Mouse (Mus musculus) B cell, adult 2 months (primary cell): ENCODE data around the gene Mdm4.
"Not testable (repeated sequence)": the region's sequence is repeated elsewhere in the genome, so short reads cannot be mapped to it uniquely, and the experiment has no call there.

Source experiments
- DNase-seq, 2 experiments: peaks; one replicate each; pipeline ENCODE4 v3.0.0; 2022

Mdm4 gene

DNA sequence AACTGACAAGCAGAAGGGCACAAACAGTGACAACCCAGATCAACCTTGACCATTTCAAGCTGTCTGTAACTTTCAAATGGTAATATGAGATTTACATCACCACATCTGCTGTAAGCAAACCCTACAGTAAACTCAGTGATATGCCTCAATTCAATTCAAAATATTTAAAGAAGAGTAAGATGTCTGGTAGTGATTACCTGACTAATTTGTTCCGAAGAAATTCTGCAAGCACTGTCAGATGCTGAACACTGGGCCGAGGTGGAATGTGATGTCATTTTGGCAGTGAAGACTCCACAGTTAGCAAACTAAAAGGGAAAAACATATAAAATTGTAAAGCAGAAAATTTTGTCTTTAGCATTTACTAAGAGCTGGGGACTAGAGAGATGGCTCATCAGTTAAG is 11.8 kb downstream of the Mdm4 start:
- no peak for DNase-seq

DNA sequence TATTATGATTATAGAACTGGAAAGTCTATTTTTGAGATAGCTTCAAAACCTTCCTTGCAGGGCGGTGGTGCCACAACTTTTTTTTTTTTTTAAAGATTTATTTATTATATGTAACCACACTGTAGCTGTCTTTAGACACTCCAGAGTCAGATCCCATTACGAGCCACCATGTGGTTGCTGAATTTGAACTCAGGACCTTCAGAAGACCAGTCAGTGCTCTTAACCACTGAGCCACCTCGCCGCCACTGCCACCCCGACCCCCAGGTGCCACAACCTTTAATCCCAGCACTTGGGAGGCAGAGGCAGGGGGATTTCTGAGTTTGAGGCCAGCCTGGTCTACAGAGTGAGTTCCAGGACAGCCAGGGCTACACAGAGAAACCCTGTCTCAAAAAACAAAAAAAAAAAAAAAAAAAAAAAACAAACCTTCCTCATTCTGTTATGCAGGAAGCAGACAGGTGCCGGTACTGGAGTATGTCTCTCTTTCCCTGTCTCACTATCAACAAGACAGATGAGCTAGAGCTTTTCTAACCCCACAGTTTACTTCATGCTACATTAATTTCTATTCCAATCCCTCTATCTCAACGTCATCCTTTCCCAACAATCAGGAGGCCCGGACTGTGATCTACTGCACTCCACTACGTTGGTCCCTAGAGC is 13.5 kb downstream of the Mdm4 start:
- no peak for DNase-seq

DNA sequence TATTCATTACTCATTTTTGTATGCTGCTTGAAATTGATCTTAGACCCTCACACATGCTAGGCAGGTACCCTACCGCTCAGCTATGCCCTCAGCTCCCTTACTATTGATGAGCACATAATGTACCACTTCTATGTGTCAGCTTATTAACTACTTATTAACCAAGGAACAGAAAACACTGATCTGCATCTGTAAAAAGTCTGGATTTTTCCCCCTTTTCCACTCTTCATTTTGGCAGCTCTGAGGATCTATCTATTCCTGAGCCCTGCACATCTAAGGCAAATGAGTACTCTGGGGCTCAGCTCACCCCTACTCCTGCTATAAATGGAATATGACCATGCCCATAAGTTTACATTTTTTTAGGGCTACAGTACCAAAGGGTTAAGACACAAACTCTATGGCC is 16.2 kb downstream of the Mdm4 start:
- no peak for DNase-seq

DNA sequence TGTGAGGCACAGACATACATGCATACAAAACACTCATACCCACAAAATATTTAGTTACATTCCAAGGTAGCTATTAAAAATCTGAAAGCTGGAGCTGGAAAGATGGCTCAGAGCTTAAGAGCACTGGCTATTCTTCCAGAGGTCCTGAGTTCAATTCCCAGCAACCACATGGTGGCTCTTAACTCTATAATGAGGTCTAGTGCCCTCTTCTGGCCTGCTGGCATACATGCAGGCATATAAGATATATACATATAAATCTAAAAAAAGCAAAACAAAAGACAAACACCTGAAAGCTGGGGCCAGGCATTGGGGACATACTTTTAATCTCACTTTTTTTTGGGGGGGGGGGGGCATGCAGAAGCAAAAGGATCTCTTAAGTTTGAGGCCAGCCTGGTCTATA is 17.0 kb downstream of the Mdm4 start:
- peak; percentile 35 to 45 for DNase-seq

DNA sequence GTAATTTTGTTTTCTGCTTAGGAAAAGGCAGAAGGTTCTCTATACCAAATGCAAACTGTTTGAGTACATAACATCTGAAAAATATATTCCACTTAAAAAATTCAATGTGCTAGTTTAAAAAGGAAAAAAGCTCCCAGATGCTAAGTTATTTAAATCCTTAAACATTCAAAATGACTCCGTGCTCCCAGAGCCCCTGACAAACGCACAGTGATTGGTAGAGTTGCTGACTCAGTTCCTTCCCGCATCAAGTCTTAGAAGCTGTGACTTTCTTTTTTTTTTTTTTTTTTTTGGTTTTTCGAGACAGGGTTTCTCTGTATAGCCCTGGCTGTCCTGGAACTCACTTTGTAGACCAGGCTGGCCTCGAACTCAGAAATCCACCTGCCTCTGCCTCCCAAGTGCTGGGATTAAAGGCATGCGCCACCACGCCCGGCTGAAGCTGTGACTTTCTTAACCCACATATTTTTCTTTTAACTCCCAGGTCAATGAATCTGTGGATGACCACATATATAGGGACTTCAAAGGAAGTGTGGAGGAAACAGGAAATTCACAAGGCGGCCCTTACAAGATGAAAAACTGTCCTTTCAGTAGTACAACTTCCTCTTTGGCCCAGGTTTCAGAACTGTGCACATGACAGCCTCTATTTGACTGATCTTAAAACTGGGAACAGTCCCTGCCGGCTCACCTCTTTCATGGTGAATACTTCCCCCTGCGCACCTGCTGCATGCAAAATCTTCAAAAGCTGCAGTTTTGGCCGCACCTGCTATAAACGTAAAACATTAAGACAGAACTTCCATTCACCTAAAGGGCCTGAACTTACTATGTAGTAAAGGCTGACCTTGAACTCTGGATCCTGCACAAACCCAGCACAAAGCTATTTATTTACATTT is 18.2 kb downstream of the Mdm4 start:
- peak; percentile 64 to 72 for DNase-seq

DNA sequence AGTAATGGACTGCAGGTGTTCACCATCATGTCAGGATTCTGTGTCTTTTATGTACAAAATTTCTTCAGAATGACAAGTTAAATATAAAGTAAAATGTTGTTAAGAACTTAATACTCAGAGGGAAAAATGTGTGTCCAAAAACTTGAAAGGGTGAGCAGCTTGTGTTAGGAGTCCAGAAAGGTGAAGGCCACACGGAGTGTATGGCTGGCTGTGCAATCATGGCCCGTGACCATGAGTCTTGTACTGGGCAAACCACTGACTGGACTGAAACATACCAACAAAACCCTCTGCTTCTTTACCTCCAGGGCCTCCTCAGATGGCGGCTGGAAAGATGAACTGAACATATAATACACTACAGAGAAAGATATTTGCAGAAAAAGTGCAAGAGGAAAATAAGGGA is 23.8 kb downstream of the Mdm4 start:
- no peak for DNase-seq

DNA sequence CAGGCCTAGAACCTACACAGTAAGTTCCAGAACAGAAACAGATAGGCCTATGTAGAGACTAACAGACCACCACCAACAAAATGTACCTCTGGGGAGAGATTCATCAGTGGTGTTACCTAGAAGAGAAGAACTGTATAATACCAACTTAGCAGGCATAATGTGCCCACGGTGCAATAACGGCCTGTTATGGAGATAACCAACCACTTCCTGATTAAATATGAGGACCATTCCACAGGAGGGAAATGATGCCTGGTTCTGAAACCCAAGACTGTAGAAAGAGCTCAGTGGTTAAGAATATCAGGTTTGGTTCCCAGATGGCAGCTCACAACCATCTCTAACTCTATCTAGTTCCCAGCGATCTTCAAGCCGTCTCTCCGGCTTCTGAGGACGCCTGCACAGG is 30.0 kb downstream of the Mdm4 start:
- no peak for DNase-seq

DNA sequence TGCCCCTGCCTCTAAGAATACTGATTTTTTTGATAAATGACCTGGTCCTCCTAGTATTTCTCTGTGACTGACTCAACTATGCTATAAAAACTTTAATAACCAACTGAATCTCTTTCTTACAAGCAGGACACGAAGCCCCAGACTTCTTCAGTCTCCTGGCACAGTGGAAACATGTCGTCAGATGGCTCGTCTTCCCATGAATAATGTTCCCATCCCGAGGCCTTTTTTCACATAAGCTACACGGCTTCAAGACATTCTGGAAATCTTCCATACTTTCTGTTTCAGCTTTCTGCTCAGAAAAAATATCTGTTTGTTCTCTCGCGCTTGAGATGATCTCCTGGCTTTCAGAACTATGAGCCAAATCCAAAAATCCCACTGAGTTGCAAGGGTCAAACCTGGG is 38.8 kb downstream of the Mdm4 start:
- DNase-seq = no peak

DNA sequence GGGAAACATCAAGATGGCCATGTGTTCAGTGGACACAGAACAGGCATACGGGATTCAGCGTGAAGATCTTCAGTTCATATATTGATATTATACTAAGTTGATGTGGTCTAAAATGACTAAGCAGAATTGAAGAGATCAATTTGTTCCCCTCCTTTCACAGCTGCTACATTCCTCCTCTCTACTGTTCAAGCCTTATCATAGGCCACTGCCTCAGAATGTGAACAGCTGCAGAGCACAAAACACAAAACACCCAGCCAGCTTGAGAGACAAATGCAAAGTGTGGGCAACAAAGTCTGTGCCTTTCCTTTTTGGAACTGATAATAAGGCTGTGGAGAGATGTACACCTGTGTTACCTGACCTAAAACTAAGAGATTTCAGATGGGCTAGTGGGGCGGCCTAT is 39.6 kb downstream of the Mdm4 start:
- no peak for DNase-seq

DNA sequence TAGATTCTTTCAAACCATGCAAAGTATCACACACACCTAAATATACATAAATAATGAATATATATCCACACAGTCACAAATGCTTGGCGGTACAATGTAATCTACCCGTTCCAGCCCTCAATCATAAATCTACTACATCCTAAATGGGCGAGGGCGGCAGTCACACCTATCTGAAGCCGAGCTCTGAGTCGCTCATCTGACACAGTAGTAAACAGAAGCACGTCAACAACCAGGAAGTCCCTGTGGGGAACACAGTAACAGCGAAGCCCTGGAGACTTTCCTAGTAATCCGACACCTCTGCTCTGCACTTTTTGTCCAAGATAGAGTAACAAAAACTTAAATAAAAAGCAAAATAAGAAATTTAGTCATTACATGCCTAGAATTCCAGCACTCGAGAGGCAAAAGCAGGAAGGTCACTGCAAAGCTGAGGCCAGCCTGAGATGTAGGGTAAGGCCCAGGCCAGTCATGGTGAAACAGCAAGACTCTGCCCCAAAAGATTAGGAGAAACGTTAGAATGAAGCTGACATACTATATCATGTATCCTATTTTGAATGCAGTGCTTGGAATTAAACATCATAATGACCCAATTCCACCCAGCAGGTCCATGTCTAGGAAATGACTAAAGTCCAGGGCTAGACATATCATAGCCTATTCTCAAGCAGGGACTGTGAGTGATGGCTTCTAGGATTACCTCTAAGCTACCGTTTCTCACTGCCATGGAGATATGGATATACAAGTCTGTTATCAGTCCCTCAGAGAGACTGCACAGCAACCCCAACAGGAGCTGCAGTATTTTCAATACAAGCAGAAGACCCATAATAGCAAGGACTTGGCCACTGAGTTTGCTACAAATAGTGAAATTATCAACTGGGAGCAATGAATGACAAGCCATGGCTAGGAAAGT is 41.6 kb downstream of the Mdm4 start:
- not testable (repeated sequence) for DNase-seq

DNA sequence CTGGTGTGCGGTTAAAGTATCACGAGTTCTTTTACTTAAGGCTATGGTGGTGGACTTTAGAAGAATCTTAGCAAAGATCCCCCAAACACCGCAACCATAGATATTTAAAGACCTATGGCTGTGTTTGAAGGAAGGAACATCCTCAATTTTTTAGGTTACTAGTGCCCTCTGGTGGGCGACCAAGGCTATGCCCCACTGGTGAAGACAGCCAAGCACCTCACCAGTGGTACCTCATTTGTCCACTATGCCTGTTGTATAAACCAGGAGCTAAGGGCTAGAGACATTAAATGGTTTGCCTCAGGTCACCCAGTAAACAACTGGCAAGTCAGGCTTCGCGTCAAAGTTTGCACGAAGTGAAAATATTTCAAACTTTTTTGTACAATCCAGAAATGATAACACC is 47.6 kb downstream of the Mdm4 start:
- peak; percentile 70 to 75 for DNase-seq

DNA sequence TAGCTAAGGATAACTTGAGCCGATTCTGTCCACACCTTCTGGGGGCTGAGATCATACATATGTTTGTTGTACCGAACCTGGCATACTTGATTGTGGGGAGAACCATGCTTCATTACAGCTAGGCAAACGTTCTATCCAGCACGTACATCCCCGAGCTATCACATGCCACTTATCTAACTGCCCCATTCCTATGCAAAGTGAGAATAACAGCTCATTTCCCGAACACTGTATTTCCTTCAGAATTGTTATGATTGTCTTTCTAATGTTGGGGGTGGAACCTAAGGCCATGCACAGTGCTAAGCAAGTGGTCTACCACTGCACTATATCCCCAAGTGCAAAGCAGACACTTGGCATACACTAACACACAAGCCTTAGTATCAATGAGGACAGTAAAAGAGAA is 49.1 kb downstream of the Mdm4 start:
- no peak for DNase-seq

DNA sequence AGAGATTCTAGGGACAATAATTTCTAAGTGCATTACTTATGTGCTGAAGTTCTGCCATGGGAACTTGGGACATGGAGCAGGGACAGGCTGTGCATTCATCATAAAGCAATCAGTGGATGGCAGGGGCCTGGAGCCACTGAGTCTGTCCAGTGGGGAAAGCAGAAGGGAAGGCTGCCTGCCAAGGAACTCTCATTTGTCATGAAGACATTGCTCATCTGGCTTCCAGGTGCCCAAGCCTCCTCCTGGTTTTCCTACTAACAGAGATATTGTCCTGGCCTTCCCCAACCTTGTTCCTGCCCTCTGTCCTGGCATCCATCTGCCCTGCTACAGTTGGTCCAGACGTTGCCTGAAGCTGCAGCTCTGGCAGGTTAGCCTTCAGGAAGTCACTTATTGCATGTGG is 53.0 kb downstream of the Mdm4 start:
- no peak for DNase-seq

DNA sequence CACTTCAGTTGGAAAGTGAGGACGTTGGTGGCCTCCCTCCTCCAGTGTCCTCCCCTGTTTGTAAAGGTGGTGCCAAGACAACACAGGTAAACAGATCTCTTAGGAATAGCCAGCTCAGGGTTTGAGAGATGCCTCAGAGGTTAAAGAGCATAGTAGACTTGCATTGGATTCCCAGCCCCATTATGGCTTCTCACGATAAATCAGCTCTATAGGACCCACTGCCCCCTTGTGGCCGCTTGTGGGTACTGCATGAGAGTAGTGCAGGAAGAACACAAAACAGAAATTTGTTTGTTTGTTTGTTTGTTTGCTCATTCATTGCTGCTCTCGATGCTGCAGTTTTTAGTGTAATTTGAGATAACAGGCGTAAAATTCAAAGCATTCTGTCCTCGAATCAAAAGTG is 61.7 kb downstream of the Mdm4 start:
- peak; percentile 78 to 82 for DNase-seq

DNA sequence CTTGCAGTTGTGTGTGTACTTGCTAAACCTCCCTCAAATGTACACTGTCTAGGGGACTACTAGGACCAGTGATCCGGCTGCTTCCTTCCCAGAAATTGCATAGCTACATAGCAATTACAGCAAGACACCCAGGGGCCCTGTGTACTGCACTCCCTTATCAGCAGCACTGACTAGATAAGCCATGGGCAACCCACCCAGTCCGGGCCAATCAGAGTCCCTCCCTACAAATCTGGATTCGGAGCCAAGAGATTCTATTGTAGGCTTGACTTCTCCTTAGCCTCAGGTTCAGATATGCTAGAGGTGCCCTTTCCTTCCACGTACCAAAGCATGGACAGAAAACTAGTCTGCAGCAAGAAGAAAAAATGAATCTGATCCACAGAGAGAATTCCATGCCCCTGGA is 65.7 kb downstream of the Mdm4 start:
- no peak for DNase-seq

DNA sequence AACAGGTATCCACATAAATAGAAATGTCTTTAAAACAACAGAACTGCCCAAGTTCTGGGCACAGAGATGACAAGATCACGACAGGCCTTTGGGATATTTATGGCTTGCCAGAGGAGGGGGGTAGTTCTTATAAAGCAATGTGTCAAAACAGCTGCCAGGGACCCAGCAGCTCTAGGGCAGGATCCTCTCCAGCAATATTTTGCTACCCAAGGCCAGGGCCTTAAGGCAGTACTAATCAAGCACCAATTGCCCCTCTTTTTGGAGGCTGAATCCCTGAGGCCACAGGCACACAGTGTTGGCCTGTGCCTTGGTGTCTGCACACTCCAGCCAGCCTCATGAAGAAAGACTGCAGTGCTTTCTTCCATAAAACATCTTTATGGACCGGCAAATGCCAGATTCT is 66.3 kb downstream of the Mdm4 start:
- DNase-seq = no peak

DNA sequence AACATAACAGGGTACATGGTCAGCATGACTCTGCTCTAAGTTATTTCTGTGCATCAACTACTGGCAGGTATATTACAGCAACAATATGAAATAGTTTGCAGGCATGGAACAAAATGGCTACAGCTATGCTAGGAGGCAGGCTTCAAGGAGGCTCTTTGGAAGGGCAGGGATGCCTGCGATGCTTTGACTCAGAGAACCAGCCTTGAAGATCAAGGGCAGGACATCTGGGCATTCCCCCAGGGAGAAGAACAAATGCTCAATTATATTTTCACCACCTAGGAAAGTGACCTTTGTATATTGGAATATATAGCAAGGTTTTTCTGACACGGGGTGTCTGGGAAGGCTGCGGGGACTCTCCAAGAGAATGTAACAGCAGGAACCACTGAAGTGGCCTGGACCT is 68.6 kb downstream of the Mdm4 start:
- DNase-seq = no peak

DNA sequence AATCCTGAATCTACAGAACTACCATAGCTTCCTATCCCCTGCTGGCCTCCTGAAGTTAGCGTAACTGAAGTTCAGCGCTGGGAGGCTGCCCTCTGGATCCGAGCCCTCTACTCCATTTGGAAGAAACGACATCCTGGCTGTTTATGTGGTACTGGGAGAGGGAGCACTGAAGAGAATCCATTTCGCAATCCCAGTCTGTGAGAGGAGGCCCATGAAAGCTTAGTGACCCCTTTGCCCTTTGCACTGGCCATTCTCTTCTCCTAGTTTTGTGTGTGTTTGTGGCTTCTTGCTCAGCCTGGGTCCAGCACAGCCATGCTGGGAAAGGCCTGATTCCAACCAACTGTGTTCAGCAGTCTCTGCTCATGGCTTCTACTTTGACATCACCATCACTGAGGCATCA is 73.6 kb downstream of the Mdm4 start:
- no peak for DNase-seq

DNA sequence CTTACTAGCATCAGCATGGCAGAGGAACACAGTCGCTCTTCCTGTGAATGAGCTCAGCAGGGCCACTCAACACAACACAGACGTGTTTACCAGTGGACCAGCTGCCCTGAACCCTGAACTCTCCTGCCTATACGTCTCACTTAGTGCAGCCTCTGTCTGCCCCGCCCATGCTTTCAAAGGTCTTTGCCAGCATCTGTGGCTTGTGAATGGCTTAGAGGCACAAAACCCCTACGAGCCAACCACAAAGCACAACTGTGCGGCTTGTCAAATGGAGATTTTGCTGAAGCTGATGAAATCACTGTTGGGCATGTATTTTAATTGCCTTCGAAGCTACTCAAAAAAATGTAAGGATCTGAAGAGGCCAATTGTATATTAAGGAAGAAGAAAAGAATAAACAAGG is 82.5 kb downstream of the Mdm4 start:
- DNase-seq = no peak

DNA sequence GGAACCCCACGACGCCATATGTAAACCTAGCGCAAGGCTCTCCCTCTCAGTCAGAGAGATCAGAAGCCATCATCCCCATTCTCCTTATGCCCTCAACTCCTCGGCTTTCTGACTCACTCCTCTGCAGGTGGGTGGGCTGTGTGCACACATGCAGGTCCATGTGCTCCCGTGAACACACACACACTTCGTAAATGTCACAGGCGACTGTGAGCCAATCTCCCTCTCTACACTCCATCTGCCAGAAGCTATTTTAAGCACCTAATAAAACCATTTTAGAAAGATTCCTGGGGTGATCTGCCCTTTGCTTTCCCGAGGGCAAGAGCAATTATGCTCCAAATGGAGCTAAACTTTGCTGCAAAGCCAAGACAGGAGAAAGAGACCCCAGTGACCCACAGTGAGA is 84.5 kb downstream of the Mdm4 start:
- DNase-seq = no peak

DNA sequence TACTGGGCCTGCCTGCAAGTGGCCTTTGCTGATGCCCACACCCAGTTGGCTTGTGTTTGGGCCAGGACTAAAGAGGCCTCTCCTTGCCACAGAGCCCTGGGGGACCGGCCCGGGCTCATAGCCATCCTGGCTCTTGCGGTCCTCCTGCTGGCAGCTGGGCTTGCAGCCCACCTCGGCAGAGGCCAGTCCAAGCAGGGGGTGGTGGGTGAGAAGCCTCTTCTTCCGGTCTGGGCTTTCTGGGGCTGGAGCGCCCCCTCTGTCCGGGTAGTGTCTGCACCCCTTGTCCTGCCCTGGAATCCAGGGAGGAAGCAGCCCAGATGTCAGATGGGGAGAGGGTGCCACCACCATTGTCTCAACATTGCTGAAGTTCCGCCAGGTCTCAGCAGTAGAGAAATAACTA is 91.4 kb downstream of the Mdm4 start:
- DNase-seq = no peak

DNA sequence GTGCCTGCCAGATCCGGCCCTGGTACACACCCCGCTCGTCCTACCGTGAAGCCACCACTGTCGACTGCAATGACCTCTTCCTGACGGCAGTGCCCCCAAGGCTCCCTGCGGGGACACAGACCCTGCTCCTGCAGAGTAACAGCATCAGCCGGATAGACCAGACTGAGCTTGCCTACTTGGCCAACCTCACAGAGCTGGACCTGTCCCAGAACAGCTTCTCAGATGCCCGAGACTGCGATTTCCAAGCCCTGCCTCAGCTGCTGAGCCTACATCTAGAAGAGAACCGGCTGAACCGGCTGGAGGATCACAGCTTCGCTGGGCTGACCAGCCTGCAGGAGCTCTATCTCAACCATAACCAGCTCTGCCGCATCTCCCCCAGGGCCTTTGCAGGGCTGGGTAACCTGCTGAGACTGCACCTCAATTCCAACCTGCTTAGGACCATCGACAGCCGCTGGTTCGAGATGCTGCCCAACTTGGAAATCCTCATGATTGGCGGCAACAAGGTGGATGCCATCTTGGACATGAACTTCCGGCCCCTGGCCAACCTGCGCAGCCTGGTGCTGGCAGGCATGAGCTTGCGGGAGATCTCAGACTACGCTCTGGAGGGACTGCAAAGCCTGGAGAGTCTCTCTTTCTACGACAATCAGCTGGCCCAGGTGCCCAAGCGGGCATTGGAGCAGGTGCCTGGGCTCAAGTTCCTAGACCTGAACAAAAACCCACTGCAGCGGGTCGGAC is 92.9 kb downstream of the Mdm4 start:
- DNase-seq = no peak

DNA sequence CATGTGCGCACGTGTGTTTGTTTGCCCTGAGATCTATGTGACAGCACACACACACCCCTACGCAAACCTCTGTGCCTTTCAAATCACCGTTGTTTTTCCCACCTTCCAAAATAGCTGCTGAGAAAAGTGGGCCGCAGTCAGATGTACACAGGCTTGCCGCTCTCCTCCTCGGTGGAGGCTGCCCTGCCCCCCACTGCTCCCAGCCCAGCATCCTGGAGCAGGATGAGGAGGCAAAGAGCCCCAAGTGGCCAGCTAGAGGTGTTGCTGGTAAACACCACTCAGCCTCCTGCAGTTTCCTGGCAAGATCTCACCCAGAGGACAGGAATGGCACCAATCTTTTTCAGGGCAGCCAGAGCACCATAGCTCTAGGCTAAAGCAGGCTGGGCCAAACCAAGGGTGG is 95.5 kb downstream of the Mdm4 start:
- DNase-seq = no peak
